In genomic region chr3:108082251-108082875, GRCm38 (mm10) we compare ENCODE assay signal across 9 mouse cellular contexts. TPM values are rescaled to one million over a fixed set of nuclear protein-coding genes. Genes with fewer than 3 reads are reported as not detected.
DNase-seq lines count a peak whose midpoint lies in the region; ATAC-seq and TF ChIP-seq lines count a peak whose summit lies in the region.
"Had no signal": no experiment of that assay in that cellular context is flagged by ENCODE, and none has a peak within 500 bp of the region (broad histone marks: within the 10 kb centered on the region; RNA-seq: fewer than 3 reads in every experiment).

No protein-coding gene starts in this region.

- no peak for ATAC-seq in heart, postnatal 0 days (ENCODE audit: insufficient read depth, low read depth)
- no peak for ATAC-seq in intestine, embryonic 14.5 days (replicated peaks; ENCODE audit: low FRiP score, low TSS enrichment, low read depth)
- ATAC-seq in midbrain, embryonic 15.5 days (replicated peaks): no peak

- TF ChIP-seq EP300 in heart, postnatal 0 days (IDR thresholded peaks at IDR 0.05; ENCODE audit: low read depth): no peak

- H3K36me3 ChIP-seq in heart, postnatal 0 days (replicated peaks; ENCODE audit: control insufficient read depth, insufficient read depth, low read length): peaks cover 33% of the 10 kb centered on the region
- H3K36me3 ChIP-seq in embryonic facial prominence, embryonic 10.5 days (replicated peaks): peaks cover 36% of the 10 kb centered on the region
- peaks cover 36% of the 10 kb centered on the region for H3K36me3 ChIP-seq in intestine, embryonic 14.5 days (ENCODE audit: control insufficient read depth, insufficient read depth, low read length)
- H3K36me3 ChIP-seq in midbrain, embryonic 15.5 days (replicated peaks): 0 out of 2 replicates have a peak, but pooled peaks cover 10% of the 10 kb centered on the region

- TF ChIP-seq CTCF in heart, postnatal 0 days (IDR thresholded peaks at IDR 0.05; ENCODE audit: low read depth): no peak

- peaks cover 37% of the 10 kb centered on the region for H3K4me1 ChIP-seq in heart, postnatal 0 days (ENCODE audit: control insufficient read depth, insufficient read depth)
- H3K4me1 ChIP-seq in embryonic facial prominence, embryonic 10.5 days: peaks cover 64% of the 10 kb centered on the region
- H3K4me1 ChIP-seq in intestine, embryonic 14.5 days (replicated peaks; ENCODE audit: control insufficient read depth, insufficient read depth, low read length): peaks cover 34% of the 10 kb centered on the region
- H3K4me1 ChIP-seq in midbrain, embryonic 15.5 days: peaks cover 51% of the 10 kb centered on the region

- peak overlapping the region; percentile 44 for H3K27ac ChIP-seq in heart, postnatal 0 days (ENCODE audit: low read depth)
- H3K27ac ChIP-seq in embryonic facial prominence, embryonic 10.5 days (replicated peaks): peak overlapping the region; percentile 76
- no peak overlapping the region for H3K27ac ChIP-seq in intestine, embryonic 14.5 days (ENCODE audit: low read depth)
- 0 out of 2 replicates have a peak overlapping the region, but pooled peaks have one; percentile 13 for H3K27ac ChIP-seq in midbrain, embryonic 15.5 days

- no peaks in the 10 kb centered on the region for H3K9me3 ChIP-seq in heart, postnatal 0 days (replicated peaks; ENCODE audit: control insufficient read depth, low read length)
- H3K9me3 ChIP-seq in embryonic facial prominence, embryonic 10.5 days: no peaks in the 10 kb centered on the region
- no peaks in the 10 kb centered on the region for H3K9me3 ChIP-seq in intestine, embryonic 14.5 days (ENCODE audit: control insufficient read depth, low read length)
- no peaks in the 10 kb centered on the region for H3K9me3 ChIP-seq in midbrain, embryonic 15.5 days

- peak overlapping the region; percentile 40 for H3K4me2 ChIP-seq in heart, postnatal 0 days (ENCODE audit: low read depth, low read length)
- H3K4me2 ChIP-seq in intestine, embryonic 14.5 days (ENCODE audit: low read length): peak overlapping the region; percentile 1; the same call in 1 of the 2 replicates
- peak overlapping the region; percentile 12 for H3K4me2 ChIP-seq in midbrain, embryonic 15.5 days

- H3K27me3 ChIP-seq in heart, postnatal 0 days (ENCODE audit: control insufficient read depth, insufficient read depth, low read length): no peaks in the 10 kb centered on the region
- no peaks in the 10 kb centered on the region for H3K27me3 ChIP-seq in embryonic facial prominence, embryonic 10.5 days (replicated peaks; ENCODE audit: low read depth, poor library complexity, severe bottlenecking)
- no peaks in the 10 kb centered on the region for H3K27me3 ChIP-seq in intestine, embryonic 14.5 days (replicated peaks; ENCODE audit: control insufficient read depth, insufficient read depth, low read length)
- H3K27me3 ChIP-seq in midbrain, embryonic 15.5 days (replicated peaks): no peaks in the 10 kb centered on the region

- 71% methylated on average over 1 of the region's 1 CpGs for WGBS in heart, postnatal 0 days
- 69% methylated on average over 1 of the region's 1 CpGs for WGBS in embryonic facial prominence, embryonic 10.5 days
- 75% methylated on average over 1 of the region's 1 CpGs for WGBS in intestine, embryonic 14.5 days
- 41% methylated on average over 1 of the region's 1 CpGs for WGBS in midbrain, embryonic 15.5 days

- DNase-seq in heart, postnatal 0 days (ENCODE audit: low spot score): no peak
- no peak for DNase-seq in heart, adult 11 months
- DNase-seq in embryonic facial prominence, embryonic 10.5 days (ENCODE audit: low spot score): peak; percentile 21
- DNase-seq in intestine, embryonic 14.5 days (ENCODE audit: low spot score): no peak
- DNase-seq in layer of hippocampus, adult 9-11 months: no peak
- no peak for DNase-seq in c-Kit-positive CD71-positive TER-119-positive erythroid progenitor cells, embryonic 14.5 days (ENCODE audit: low spot score)
- no peak for DNase-seq in testis, postnatal 14 days (ENCODE audit: low spot score)
- DNase-seq: thymus, postnatal 25 days had no signal

- no peak overlapping the region; the same call in 1 of the 2 replicates for H3K4me3 ChIP-seq in heart, postnatal 0 days (ENCODE audit: low read depth, low read length)
- peak overlapping the region; percentile 8; the same call in 1 of the 2 replicates for H3K4me3 ChIP-seq in embryonic facial prominence, embryonic 10.5 days
- no peak overlapping the region for H3K4me3 ChIP-seq in intestine, embryonic 14.5 days (ENCODE audit: low read depth, low read length)
- H3K4me3 ChIP-seq in midbrain, embryonic 15.5 days: no peak overlapping the region

- peak overlapping the region; percentile 17; the same call in 1 of the 2 replicates for H3K9ac ChIP-seq in heart, postnatal 0 days (replicated peaks; ENCODE audit: low read depth, low read length)
- peak overlapping the region; percentile 25; the same call in 1 of the 2 replicates for H3K9ac ChIP-seq in intestine, embryonic 14.5 days (ENCODE audit: low read length)
- H3K9ac ChIP-seq in midbrain, embryonic 15.5 days: no peak overlapping the region; the same call in 1 of the 2 replicates

RNA-seq across cellular contexts. Expression of gene Ampd2, which starts 4.1 kb away (rescaled TPM):
- 17.3 and 77.9 TPM in 2 replicates for total RNA-seq in heart, postnatal 0 days (2014; rRNA removed; ENCODE audit: low replicate concordance)
- 12.7 and 12.8 TPM in 2 replicates for polyA plus RNA-seq in heart, postnatal 0 days (2015; fragmentation: Nextera tagmentation; extraction: Ambion mirVana)
- 69.4 and 70.6 TPM in 2 replicates for polyA plus RNA-seq in embryonic facial prominence, embryonic 10.5 days (2016; fragmentation: Nextera tagmentation; extraction: Ambion mirVana)
- 38.6 and 42.2 TPM in 2 replicates for polyA plus RNA-seq in intestine, embryonic 14.5 days (2014; fragmentation: Nextera tagmentation; extraction: Ambion mirVana)
- 67.9 and 76.2 TPM in 2 replicates for polyA plus RNA-seq in midbrain, embryonic 15.5 days (2015; fragmentation: Nextera tagmentation; extraction: Ambion mirVana)

RNA-seq across cellular contexts. Expression of gene Gnat2, which starts 10.2 kb away (rescaled TPM):
- 0.19 TPM in 1 of 2 replicates, not detected in the other for total RNA-seq in heart, postnatal 0 days (2014; rRNA removed; ENCODE audit: low replicate concordance)
- 0.45 and 1.1 TPM in 2 replicates for polyA plus RNA-seq in heart, postnatal 0 days (2015; fragmentation: Nextera tagmentation; extraction: Ambion mirVana)
- 0.90 and 1.3 TPM in 2 replicates for polyA plus RNA-seq in embryonic facial prominence, embryonic 10.5 days (2016; fragmentation: Nextera tagmentation; extraction: Ambion mirVana)
- 0.93 and 1.6 TPM in 2 replicates for polyA plus RNA-seq in intestine, embryonic 14.5 days (2014; fragmentation: Nextera tagmentation; extraction: Ambion mirVana)
- polyA plus RNA-seq in midbrain, embryonic 15.5 days (2015; fragmentation: Nextera tagmentation; extraction: Ambion mirVana): 0.28 and 0.38 TPM in 2 replicates

RNA-seq across cellular contexts. Expression of gene Gstm4, which starts 37.7 kb away (rescaled TPM):
- total RNA-seq in heart, postnatal 0 days (2014; rRNA removed; ENCODE audit: low replicate concordance): 3.6 and 10.9 TPM in 2 replicates
- 17.6 and 17.9 TPM in 2 replicates for polyA plus RNA-seq in heart, postnatal 0 days (2015; fragmentation: Nextera tagmentation; extraction: Ambion mirVana)
- polyA plus RNA-seq in embryonic facial prominence, embryonic 10.5 days (2016; fragmentation: Nextera tagmentation; extraction: Ambion mirVana): 12.9 and 13.2 TPM in 2 replicates
- polyA plus RNA-seq in intestine, embryonic 14.5 days (2014; fragmentation: Nextera tagmentation; extraction: Ambion mirVana): 20.4 and 20.6 TPM in 2 replicates
- 18.3 and 19.8 TPM in 2 replicates for polyA plus RNA-seq in midbrain, embryonic 15.5 days (2015; fragmentation: Nextera tagmentation; extraction: Ambion mirVana)
